Mouse (Mus musculus) neural tube, embryonic 11.5 days (tissue): ENCODE measurements around the gene Plpp7. TPM values are rescaled to one million over a fixed set of nuclear protein-coding genes. Genes with fewer than 3 reads are reported as not detected.
A peak's percentile ranks its signal among the peaks of the same experiment; 100 is the strongest.

Source experiments
- ATAC-seq: fragments of 200-750 bp; cut with Nextera tagmentation; 2 replicates; pipeline ENCODE4 v1.8.0; 2017; ENCODE audit warnings: moderate number of reproducible peaks, mild to moderate bottlenecking, moderate TSS enrichment, moderate library complexity; ENCODE audit not compliant: insufficient read depth, low FRiP score, low TSS enrichment
- DNase-seq: peaks from one replicate; pipeline ENCODE4 v3.0.0-alpha.2; 2015; ENCODE audit warnings: low spot score
- H3K27ac ChIP-seq: fragments of 300-500 bp; sonication (generic); 2 replicates; pipeline ENCODE4 v1.5.1; 2014; ENCODE audit warnings: low read depth, mild to moderate bottlenecking, low read length
- H3K27me3 ChIP-seq: fragments of 300-500 bp; sonication (generic); 2 replicates; pipeline ENCODE4 v1.6.1; 2014; ENCODE audit warnings: mild to moderate bottlenecking, low read length, mixed read lengths; ENCODE audit not compliant: control insufficient read depth, insufficient read depth
- H3K36me3 ChIP-seq: fragments of 300-500 bp; sonication (generic); 2 replicates; pipeline ENCODE4 v1.6.1; 2014; ENCODE audit warnings: mild to moderate bottlenecking, low read length, moderate library complexity, mixed read lengths; ENCODE audit not compliant: control insufficient read depth, insufficient read depth
- H3K4me1 ChIP-seq: fragments of 300-500 bp; sonication (generic); 2 replicates; pipeline ENCODE4 v1.6.1; 2014; ENCODE audit warnings: low read length, mixed read lengths; ENCODE audit not compliant: control insufficient read depth, insufficient read depth
- H3K4me2 ChIP-seq: fragments of 300-500 bp; sonication (generic); 2 replicates; pipeline ENCODE4 v1.6.1; 2014; ENCODE audit warnings: low read depth, mild to moderate bottlenecking, moderate library complexity
- H3K4me3 ChIP-seq: fragments of 300-500 bp; sonication (generic); 2 replicates; pipeline ENCODE4 v1.5.1; 2014; ENCODE audit warnings: low read depth, low read length
- H3K9ac ChIP-seq: fragments of 300-500 bp; sonication (generic); 2 replicates; pipeline ENCODE4 v1.6.1; 2014; ENCODE audit warnings: mild to moderate bottlenecking, low read length
- H3K9me3 ChIP-seq: fragments of 300-500 bp; sonication (generic); 2 replicates; pipeline ENCODE4 v1.6.1; 2016; ENCODE audit warnings: low read length; ENCODE audit not compliant: control insufficient read depth
- WGBS: fragments of 180-500 bp; shearing (Covaris S2); extraction: QIAGEN DNeasy Blood & Tissue Kit; methylation state at CpG from one replicate; pipeline ENCODE4 v1.1.7; 2014; 5-methylcytosine and 5-hydroxymethylcytosine counted together
- polyA plus RNA-seq: library from polyadenylated mRNA; unstranded; fragments of >200 nt; fragmentation: Nextera tagmentation; extraction: Ambion mirVana; gene quantifications from 2 replicates; pipeline ENCODE4 v1.2.1, GENCODE M21; 2014

Plpp7 gene
- polyA plus RNA-seq, 1 experiment from 2014 or later = 9.3 TPM

GRCm38 (mm10) chr2:32064913-32065312 lies 30.4 kb upstream of the Plpp7 start:
- DNase-seq (peak; percentile 24), ATAC-seq (no peak)
- H3K4me2 ChIP-seq = no peak overlapping the region
- H3K36me3 ChIP-seq = no peaks in the 10 kb centered on the region
- H3K9me3 ChIP-seq = no peaks in the 10 kb centered on the region
- H3K27me3 ChIP-seq = no peaks in the 10 kb centered on the region
- H3K4me3 ChIP-seq = no peak overlapping the region
- WGBS = 65% methylated on average over 13 of the region's 13 CpGs
- no peak overlapping the region for H3K9ac ChIP-seq
- H3K27ac ChIP-seq = no peak overlapping the region
- H3K4me1 ChIP-seq = no peaks in the 10 kb centered on the region

DNA sequence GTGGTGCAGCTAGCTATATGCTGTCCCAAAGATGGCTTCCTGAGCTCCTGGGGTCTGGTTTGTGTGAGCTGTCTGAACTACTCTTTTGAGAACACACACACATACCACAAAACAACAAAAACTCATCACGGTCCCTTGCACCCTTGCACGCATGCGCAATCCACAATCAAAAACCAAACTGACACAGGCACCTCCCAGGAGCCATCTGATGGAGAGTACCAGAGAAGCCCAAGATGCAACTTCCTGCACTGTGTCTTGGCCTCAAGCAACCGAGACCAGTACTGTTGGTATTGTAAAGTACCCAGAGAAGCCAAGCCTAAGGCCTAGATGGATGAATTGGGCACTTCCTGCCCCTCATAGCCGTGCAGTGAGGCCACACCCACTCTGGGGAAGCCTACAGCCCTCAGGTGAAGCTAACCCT lies 29.9 kb upstream of the Plpp7 start:
- WGBS = 84% methylated on average over 5 of the region's 5 CpGs
- Histone ChIP-seq H3K4me3 (no peak overlapping the region), H3K27ac (no peak overlapping the region), H3K36me3 (no peaks in the 10 kb centered on the region), H3K27me3 (no peaks in the 10 kb centered on the region), H3K4me1 (no peaks in the 10 kb centered on the region), H3K9ac (no peak overlapping the region), H3K9me3 (no peaks in the 10 kb centered on the region), H3K4me2 (no peak overlapping the region)
- DNase-seq (no peak), ATAC-seq (no peak)

DNA sequence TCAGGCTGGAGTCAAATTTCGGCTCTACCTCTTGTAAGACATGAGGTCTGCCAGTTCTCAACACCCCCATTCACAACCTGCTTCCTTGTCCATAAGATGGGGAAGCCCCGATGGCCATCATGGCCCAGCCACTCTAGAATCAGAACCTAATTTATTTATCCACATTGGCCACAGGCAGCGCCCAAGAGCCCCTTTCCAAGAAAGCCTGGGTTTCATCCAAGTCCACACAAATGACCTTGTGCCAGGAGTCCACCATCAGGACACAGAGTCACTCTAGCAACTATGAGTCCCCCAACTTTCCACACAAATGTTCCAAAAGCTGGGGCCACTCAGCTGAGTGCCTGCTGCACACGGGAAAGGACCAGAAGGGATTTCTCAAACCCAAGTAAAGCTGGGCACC lies 29.3 kb upstream of the Plpp7 start:
- Histone ChIP-seq H3K9me3 (no peaks in the 10 kb centered on the region), H3K4me2 (no peak overlapping the region), H3K9ac (no peak overlapping the region), H3K36me3 (no peaks in the 10 kb centered on the region), H3K27ac (no peak overlapping the region), H3K4me1 (no peaks in the 10 kb centered on the region), H3K27me3 (no peaks in the 10 kb centered on the region), H3K4me3 (no peak overlapping the region)
- ATAC-seq (no peak), DNase-seq (no peak)
- WGBS = 86% methylated on average over 4 of the region's 4 CpGs

- 55% methylated on average over 31 of the region's 31 CpGs for WGBS
- no peak overlapping the region for H3K4me2 ChIP-seq
- H3K9me3 ChIP-seq = no peaks in the 10 kb centered on the region
- H3K4me1 ChIP-seq = no peaks in the 10 kb centered on the region
- no peaks in the 10 kb centered on the region for H3K36me3 ChIP-seq
- H3K4me3 ChIP-seq = no peak overlapping the region
- DNase-seq (no peak), ATAC-seq (no peak)
- H3K27ac ChIP-seq = no peak overlapping the region
- H3K27me3 ChIP-seq = no peaks in the 10 kb centered on the region
- H3K9ac ChIP-seq = no peak overlapping the region
Measured at GRCm38 (mm10) chr2:32068811-32069607, 26.3 kb upstream of the Plpp7 start.

- Histone ChIP-seq H3K27ac (no peak overlapping the region), H3K9ac (no peak overlapping the region), H3K27me3 (no peaks in the 10 kb centered on the region), H3K4me3 (no peak overlapping the region), H3K9me3 (no peaks in the 10 kb centered on the region), H3K4me1 (no peaks in the 10 kb centered on the region), H3K36me3 (no peaks in the 10 kb centered on the region), H3K4me2 (no peak overlapping the region)
- DNase-seq (no peak), ATAC-seq (no peak)
- 91% methylated on average over 10 of the region's 10 CpGs for WGBS
Measured at GRCm38 (mm10) chr2:32070747-32071146, 24.6 kb upstream of the Plpp7 start.

GRCm38 (mm10) chr2:32074404-32074803 lies 20.9 kb upstream of the Plpp7 start:
- ATAC-seq (no peak), DNase-seq (no peak)
- Histone ChIP-seq H3K27me3 (no peaks in the 10 kb centered on the region), H3K36me3 (no peaks in the 10 kb centered on the region), H3K9ac (no peak overlapping the region), H3K4me1 (no peaks in the 10 kb centered on the region), H3K27ac (no peak overlapping the region), H3K9me3 (no peaks in the 10 kb centered on the region), H3K4me3 (no peak overlapping the region), H3K4me2 (no peak overlapping the region)
- 70% methylated on average over 8 of the region's 8 CpGs for WGBS

- 71% methylated on average over 7 of the region's 7 CpGs for WGBS
- DNase-seq = no peak
Measured at GRCm38 (mm10) chr2:32075368-32075767, 20.0 kb upstream of the Plpp7 start.

DNA sequence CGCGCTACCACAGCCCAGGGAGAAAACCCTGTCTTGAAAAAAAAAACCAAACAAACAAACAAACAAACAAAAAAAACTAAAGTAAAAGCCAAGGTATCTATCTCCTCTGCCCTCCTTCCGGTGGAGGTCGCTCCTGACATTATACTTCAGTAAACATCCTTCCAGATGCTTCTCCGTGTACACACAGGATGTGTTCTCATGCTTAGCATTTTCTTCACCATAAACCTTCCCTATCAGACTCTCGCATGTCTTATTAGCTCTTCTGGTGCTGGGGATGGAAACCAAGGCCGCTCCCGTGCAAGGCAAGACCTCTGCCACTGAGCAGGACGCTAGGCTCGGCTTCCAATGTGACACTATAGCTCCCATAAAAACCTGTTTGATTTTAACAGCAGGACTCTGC lies 17.6 kb upstream of the Plpp7 start:
- ATAC-seq = no peak
- H3K9me3 ChIP-seq = no peaks in the 10 kb centered on the region
- H3K4me3 ChIP-seq = no peak overlapping the region
- 77% methylated on average over 10 of the region's 10 CpGs for WGBS
- no peaks in the 10 kb centered on the region for H3K36me3 ChIP-seq
- no peak overlapping the region for H3K9ac ChIP-seq
- H3K4me1 ChIP-seq = no peaks in the 10 kb centered on the region
- no peak overlapping the region for H3K27ac ChIP-seq
- peaks cover 14% of the 10 kb centered on the region for H3K27me3 ChIP-seq
- no peak overlapping the region for H3K4me2 ChIP-seq
- no peak for DNase-seq

More at GRCm38 (mm10) chr2:32075368-32075767, 20.0 kb upstream of the Plpp7 start:
- H3K9me3 ChIP-seq = no peaks in the 10 kb centered on the region
- no peak overlapping the region for H3K9ac ChIP-seq
- H3K4me2 ChIP-seq = no peak overlapping the region
- no peak for ATAC-seq
- H3K27me3 ChIP-seq = no peaks in the 10 kb centered on the region
- no peaks in the 10 kb centered on the region for H3K36me3 ChIP-seq
- H3K4me3 ChIP-seq = no peak overlapping the region
- no peak overlapping the region for H3K27ac ChIP-seq
- no peaks in the 10 kb centered on the region for H3K4me1 ChIP-seq

DNA sequence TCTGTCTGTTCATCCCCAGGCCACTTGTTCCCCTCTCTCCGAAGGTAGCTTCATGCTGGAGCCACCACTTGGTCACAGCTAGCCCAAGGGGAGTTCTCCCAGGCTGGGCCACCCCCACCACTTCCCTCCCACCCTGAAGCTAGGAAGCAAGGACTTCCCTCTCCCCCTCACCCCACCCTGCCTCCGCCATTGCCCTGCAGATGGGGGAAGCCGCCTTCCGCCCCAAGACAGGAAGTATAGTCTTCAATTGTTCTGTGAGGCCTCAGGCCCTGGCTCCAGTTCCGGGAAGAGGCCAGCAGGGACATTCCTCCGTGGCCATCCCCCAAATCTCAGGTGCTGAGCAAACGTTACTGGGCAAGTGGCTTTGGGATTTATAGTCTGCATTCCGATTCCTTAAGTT lies 16.8 kb upstream of the Plpp7 start:
- Histone ChIP-seq H3K27me3 (peaks cover 22% of the 10 kb centered on the region), H3K4me1 (peaks cover 6% of the 10 kb centered on the region; the same call in 1 of the 2 replicates), H3K27ac (no peak overlapping the region), H3K4me3 (no peak overlapping the region), H3K9me3 (no peaks in the 10 kb centered on the region), H3K4me2 (no peak overlapping the region), H3K36me3 (no peaks in the 10 kb centered on the region), H3K9ac (no peak overlapping the region)
- 57% methylated on average over 8 of the region's 8 CpGs for WGBS
- DNase-seq = no peak
- ATAC-seq = no peak
